Mouse (Mus musculus): Measurements from ENCODE around the gene Eme1. TPM values are rescaled to one million over a fixed set of nuclear protein-coding genes. Genes with fewer than 3 reads are reported as not detected.

The Eme1 gene
- polyA plus RNA-seq (2014; fragmentation: Nextera tagmentation; extraction: Ambion mirVana): 47.0 and 51.7 TPM in 2 replicates

DNA sequence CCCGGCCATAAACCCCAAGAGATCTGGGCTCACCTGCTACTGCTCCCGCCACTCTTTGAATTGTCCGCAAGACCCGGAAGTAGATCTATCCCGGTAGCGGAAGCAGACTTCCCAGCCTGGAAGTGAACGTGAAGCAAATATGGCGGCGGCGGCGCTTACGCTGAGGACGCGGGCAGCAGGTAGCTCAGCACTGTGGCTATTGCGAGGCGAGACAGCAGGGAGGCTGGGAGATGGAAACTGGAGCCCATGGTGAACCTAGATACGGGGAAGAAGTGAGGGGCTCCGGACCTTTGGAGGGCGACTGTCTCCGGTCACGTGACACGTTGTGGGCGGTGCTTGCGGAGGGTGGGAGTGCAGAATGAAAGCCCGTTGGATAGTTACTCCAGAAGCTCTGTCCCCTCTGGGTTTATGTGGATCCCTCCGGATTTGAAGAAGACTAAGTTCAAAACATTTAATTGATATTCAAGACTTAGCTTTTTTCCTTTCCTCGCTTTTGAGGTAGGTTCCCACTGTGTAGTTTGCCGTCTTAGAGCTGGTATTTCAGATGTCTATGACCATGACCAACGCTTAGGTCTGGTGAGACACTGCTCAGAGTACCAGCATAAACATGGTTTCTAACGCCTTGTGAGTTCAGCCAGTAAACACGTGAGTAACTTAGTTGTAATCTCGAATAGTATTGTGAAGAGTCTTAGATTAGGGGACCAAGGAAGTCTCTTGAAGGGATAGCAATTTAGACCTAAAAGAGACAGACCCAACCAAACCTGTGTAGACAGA is at the start of gene Eme1, which contains the start of gene Mrpl27:
Gene Eme1, minus strand, starts transcription at position 302 of the 774 bp plus-strand sequence.
Gene Mrpl27, plus strand, starts transcription at position 105 of the 774 bp plus-strand sequence.
- Histone ChIP-seq H3K27ac (replicated peaks; ENCODE audit: low read depth, low read length) (peak within 1 kb of the TSS; percentile 75), H3K27me3 (ENCODE audit: control insufficient read depth, insufficient read depth, low read length) (no peaks in the 10 kb centered on the region), H3K4me2 (ENCODE audit: low read depth, low read length) (peak within 1 kb of the TSS; percentile 40), H3K4me3 (ENCODE audit: low read depth, low read length) (peak within 1 kb of the TSS; percentile 58), H3K4me1 (ENCODE audit: control insufficient read depth, insufficient read depth, low read length) (no peaks in the 10 kb centered on the region), H3K9ac (replicated peaks; ENCODE audit: low read length) (peak within 1 kb of the TSS; percentile 63), H3K36me3 (replicated peaks; ENCODE audit: control insufficient read depth, insufficient read depth, low read depth, low read length) (no peaks in the 10 kb centered on the region), H3K9me3 (replicated peaks; ENCODE audit: control insufficient read depth, low read length) (no peaks in the 10 kb centered on the region)
- peak; percentile 88 for ATAC-seq (replicated peaks; ENCODE audit: insufficient number of reproducible peaks, low FRiP score, low TSS enrichment, low read depth)
- 1% methylated on average over 32 of the region's 32 CpGs for WGBS
- DNase-seq (ENCODE audit: low spot score): peak; percentile 89

DNA sequence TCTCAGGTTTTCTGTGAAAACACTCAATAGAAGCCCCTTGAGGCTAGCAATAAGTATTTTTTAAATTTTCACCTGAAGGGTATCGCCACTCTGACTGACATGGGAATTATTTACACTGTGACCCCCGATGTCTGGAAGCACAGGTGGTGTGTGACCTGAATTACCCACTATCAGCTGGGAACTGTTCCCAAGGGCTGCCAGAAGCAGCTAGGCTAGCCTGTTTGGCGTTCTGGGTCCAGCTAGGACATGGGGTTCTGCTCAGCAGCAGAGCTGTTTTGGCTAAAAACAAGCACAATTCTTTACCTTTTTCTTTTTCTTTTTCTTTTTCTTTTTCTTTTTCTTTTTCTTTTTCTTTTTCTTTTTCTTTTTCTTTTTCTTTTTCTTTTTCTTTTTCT is 48.4 kb upstream of the Eme1 start:
- no peak overlapping the region for H3K4me3 ChIP-seq (ENCODE audit: low read depth, low read length)
- H3K4me1 ChIP-seq (ENCODE audit: control insufficient read depth, insufficient read depth, low read length): no peaks in the 10 kb centered on the region; the same call in 1 of the 2 replicates
- H3K4me2 ChIP-seq (ENCODE audit: low read depth, low read length): no peak overlapping the region
- H3K9ac ChIP-seq (replicated peaks; ENCODE audit: low read length): no peak overlapping the region
- no peaks in the 10 kb centered on the region for H3K36me3 ChIP-seq (replicated peaks; ENCODE audit: control insufficient read depth, insufficient read depth, low read depth, low read length)
- no peaks in the 10 kb centered on the region for H3K27me3 ChIP-seq (ENCODE audit: control insufficient read depth, insufficient read depth, low read length)
- DNase-seq (ENCODE audit: low spot score): no peak
- H3K27ac ChIP-seq (replicated peaks; ENCODE audit: low read depth, low read length): no peak overlapping the region
- 42% methylated on average over 3 of the region's 3 CpGs for WGBS
- no peaks in the 10 kb centered on the region for H3K9me3 ChIP-seq (replicated peaks; ENCODE audit: control insufficient read depth, low read length)
- no peak for ATAC-seq (replicated peaks; ENCODE audit: insufficient number of reproducible peaks, low FRiP score, low TSS enrichment, low read depth)

GRCm38 (mm10) chr11:94701401-94702215 is 47.8 kb upstream of the Eme1 start:
- Histone ChIP-seq H3K4me2 (ENCODE audit: low read depth, low read length) (no peak overlapping the region), H3K36me3 (replicated peaks; ENCODE audit: control insufficient read depth, insufficient read depth, low read depth, low read length) (no peaks in the 10 kb centered on the region), H3K9me3 (replicated peaks; ENCODE audit: control insufficient read depth, low read length) (no peaks in the 10 kb centered on the region), H3K4me3 (ENCODE audit: low read depth, low read length) (no peak overlapping the region), H3K9ac (replicated peaks; ENCODE audit: low read length) (no peak overlapping the region), H3K27me3 (ENCODE audit: control insufficient read depth, insufficient read depth, low read length) (no peaks in the 10 kb centered on the region), H3K4me1 (ENCODE audit: control insufficient read depth, insufficient read depth, low read length) (no peaks in the 10 kb centered on the region; the same call in 1 of the 2 replicates), H3K27ac (replicated peaks; ENCODE audit: low read depth, low read length) (no peak overlapping the region)
- ATAC-seq (replicated peaks; ENCODE audit: insufficient number of reproducible peaks, low FRiP score, low TSS enrichment, low read depth) (no peak), DNase-seq (ENCODE audit: low spot score) (no peak)
- WGBS: 60% methylated on average over 27 of the region's 27 CpGs

DNA sequence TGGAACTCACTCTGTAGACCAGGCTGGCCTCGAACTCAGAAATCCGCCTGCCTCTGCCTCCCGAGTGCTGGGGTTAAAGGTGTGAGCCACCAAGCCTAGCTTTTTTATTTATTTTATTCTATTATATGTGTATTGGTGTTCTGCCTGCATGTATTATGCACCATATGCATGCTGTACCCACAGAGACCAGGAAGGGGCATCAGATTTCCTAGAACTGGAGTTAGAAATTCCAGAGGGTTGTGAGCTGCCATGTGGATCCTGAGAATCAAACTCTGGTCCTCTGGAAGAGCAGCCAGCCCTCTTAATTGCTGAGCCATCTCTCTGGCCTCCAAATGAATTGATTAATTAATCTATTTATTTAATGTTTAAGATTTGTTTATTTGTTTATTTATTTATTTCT is 45.6 kb upstream of the Eme1 start:
- no peak for DNase-seq (ENCODE audit: low spot score)
- H3K36me3 ChIP-seq (replicated peaks; ENCODE audit: control insufficient read depth, insufficient read depth, low read depth, low read length): no peaks in the 10 kb centered on the region
- no peaks in the 10 kb centered on the region for H3K27me3 ChIP-seq (ENCODE audit: control insufficient read depth, insufficient read depth, low read length)
- H3K9ac ChIP-seq (replicated peaks; ENCODE audit: low read length): no peak overlapping the region
- no peak for ATAC-seq (replicated peaks; ENCODE audit: insufficient number of reproducible peaks, low FRiP score, low TSS enrichment, low read depth)
- H3K4me1 ChIP-seq (ENCODE audit: control insufficient read depth, insufficient read depth, low read length): no peaks in the 10 kb centered on the region; the same call in 1 of the 2 replicates
- H3K4me2 ChIP-seq (ENCODE audit: low read depth, low read length): no peak overlapping the region
- H3K4me3 ChIP-seq (ENCODE audit: low read depth, low read length): no peak overlapping the region
- 100% methylated on average over 3 of the region's 3 CpGs for WGBS
- no peaks in the 10 kb centered on the region for H3K9me3 ChIP-seq (replicated peaks; ENCODE audit: control insufficient read depth, low read length)
- no peak overlapping the region for H3K27ac ChIP-seq (replicated peaks; ENCODE audit: low read depth, low read length)

DNA sequence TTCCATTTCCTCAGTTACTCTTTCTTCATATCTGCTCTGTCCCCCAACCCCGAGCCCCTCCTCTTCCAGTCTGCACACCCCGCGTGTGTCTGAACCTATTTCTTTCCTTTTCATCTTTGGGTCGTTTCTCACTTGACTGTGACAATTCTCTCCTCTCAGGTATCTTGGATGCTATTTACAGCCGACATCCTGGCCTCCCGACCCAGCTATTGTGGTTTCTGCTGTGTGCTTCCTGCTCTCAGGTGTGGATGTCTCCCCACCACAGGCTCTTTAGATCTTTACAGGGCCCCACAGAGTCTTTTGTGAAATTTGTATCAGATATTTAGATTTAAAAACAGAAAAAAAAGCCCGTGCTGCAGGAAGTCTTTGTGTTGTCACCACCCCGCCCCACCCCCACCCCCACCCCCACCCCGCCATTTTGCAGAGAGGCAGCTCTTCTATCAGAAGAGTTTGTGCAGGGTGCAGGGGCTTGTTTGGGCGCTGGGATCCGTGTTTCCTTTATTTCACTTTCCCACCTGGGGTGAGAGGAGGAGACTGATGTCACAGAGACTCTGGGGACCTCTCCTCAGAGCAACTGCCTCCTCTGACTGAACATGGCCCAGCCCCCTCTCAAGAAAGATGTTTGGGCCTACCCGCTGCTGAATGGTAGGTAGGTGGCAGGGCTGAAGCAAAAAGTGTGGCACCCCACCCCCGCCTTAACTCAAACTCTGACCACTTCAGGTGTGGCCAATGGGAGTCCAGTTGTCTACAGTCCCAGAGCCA is 44.1 kb upstream of the Eme1 start:
- H3K27me3 ChIP-seq (ENCODE audit: control insufficient read depth, insufficient read depth, low read length): no peaks in the 10 kb centered on the region
- no peak overlapping the region for H3K9ac ChIP-seq (replicated peaks; ENCODE audit: low read length)
- 54% methylated on average over 13 of the region's 13 CpGs for WGBS
- H3K9me3 ChIP-seq (replicated peaks; ENCODE audit: control insufficient read depth, low read length): no peaks in the 10 kb centered on the region
- H3K4me3 ChIP-seq (ENCODE audit: low read depth, low read length): no peak overlapping the region
- ATAC-seq (replicated peaks; ENCODE audit: insufficient number of reproducible peaks, low FRiP score, low TSS enrichment, low read depth): no peak
- H3K4me2 ChIP-seq (ENCODE audit: low read depth, low read length): no peak overlapping the region
- DNase-seq (ENCODE audit: low spot score): no peak
- H3K27ac ChIP-seq (replicated peaks; ENCODE audit: low read depth, low read length): no peak overlapping the region
- H3K36me3 ChIP-seq (replicated peaks; ENCODE audit: control insufficient read depth, insufficient read depth, low read depth, low read length): no peaks in the 10 kb centered on the region
- no peaks in the 10 kb centered on the region; the same call in 1 of the 2 replicates for H3K4me1 ChIP-seq (ENCODE audit: control insufficient read depth, insufficient read depth, low read length)

DNA sequence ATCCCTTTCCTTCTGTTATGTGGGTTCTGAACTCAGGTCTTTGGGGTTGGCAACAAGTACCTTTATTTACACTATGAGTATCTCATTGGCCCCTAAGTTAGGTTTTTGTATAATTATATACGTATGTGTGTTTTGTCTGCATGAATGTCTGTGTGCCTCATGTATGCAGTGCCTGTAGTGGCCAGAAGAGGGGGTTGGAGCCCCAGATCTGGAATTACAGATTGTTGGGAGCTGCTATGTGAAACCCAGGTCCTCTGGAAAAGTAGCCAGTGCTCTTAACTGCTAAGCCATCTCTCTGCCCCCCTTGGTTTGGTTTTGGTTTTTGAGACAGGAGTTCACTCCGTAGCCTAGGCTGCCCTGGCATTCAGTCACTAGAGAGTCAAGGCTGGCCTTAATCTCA is 43.4 kb upstream of the Eme1 start:
- H3K4me3 ChIP-seq (ENCODE audit: low read depth, low read length): no peak overlapping the region
- no peak overlapping the region for H3K9ac ChIP-seq (replicated peaks; ENCODE audit: low read length)
- ATAC-seq (replicated peaks; ENCODE audit: insufficient number of reproducible peaks, low FRiP score, low TSS enrichment, low read depth): no peak

GRCm38 (mm10) chr11:94695508-94695907 is 41.7 kb upstream of the Eme1 start:
- no peaks in the 10 kb centered on the region for H3K27me3 ChIP-seq (ENCODE audit: control insufficient read depth, insufficient read depth, low read length)
- no peak overlapping the region for H3K4me3 ChIP-seq (ENCODE audit: low read depth, low read length)
- no peak overlapping the region for H3K27ac ChIP-seq (replicated peaks; ENCODE audit: low read depth, low read length)
- no peaks in the 10 kb centered on the region for H3K9me3 ChIP-seq (replicated peaks; ENCODE audit: control insufficient read depth, low read length)
- WGBS: 73% methylated on average over 6 of the region's 6 CpGs
- DNase-seq (ENCODE audit: low spot score): no peak
- H3K4me2 ChIP-seq (ENCODE audit: low read depth, low read length): no peak overlapping the region
- no peaks in the 10 kb centered on the region for H3K4me1 ChIP-seq (ENCODE audit: control insufficient read depth, insufficient read depth, low read length)
- no peak for ATAC-seq (replicated peaks; ENCODE audit: insufficient number of reproducible peaks, low FRiP score, low TSS enrichment, low read depth)
- no peak overlapping the region for H3K9ac ChIP-seq (replicated peaks; ENCODE audit: low read length)
- H3K36me3 ChIP-seq (replicated peaks; ENCODE audit: control insufficient read depth, insufficient read depth, low read depth, low read length): no peaks in the 10 kb centered on the region

More for the DNA sequence above, 43.4 kb upstream of the Eme1 start:
- WGBS: 84% methylated on average over 2 of the region's 2 CpGs
- H3K36me3 ChIP-seq (replicated peaks; ENCODE audit: control insufficient read depth, insufficient read depth, low read depth, low read length): no peaks in the 10 kb centered on the region
- H3K4me2 ChIP-seq (ENCODE audit: low read depth, low read length): no peak overlapping the region
- H3K4me1 ChIP-seq (ENCODE audit: control insufficient read depth, insufficient read depth, low read length): no peaks in the 10 kb centered on the region; the same call in 1 of the 2 replicates
- H3K27ac ChIP-seq (replicated peaks; ENCODE audit: low read depth, low read length): no peak overlapping the region
- no peaks in the 10 kb centered on the region for H3K9me3 ChIP-seq (replicated peaks; ENCODE audit: control insufficient read depth, low read length)
- no peaks in the 10 kb centered on the region for H3K27me3 ChIP-seq (ENCODE audit: control insufficient read depth, insufficient read depth, low read length)
- DNase-seq (ENCODE audit: low spot score): no peak

Measured in embryonic facial prominence, embryonic 11.5 days (tissue).